Comparison of ENCODE assay signal across 12 mouse cellular contexts in genomic region chr9:61902445-61902844, GRCm38 (mm10). TPM values are rescaled to one million over a fixed set of nuclear protein-coding genes. Genes with fewer than 3 reads are reported as not detected.
A peak's percentile ranks its signal among the peaks of the same experiment; 100 is the strongest.
DNase-seq lines count a peak whose midpoint lies in the region; ATAC-seq and TF ChIP-seq lines count a peak whose summit lies in the region.
"Had no signal": no experiment of that assay in that cellular context is flagged by ENCODE, and none has a peak within 500 bp of the region (broad histone marks: within the 10 kb centered on the region; RNA-seq: fewer than 3 reads in every experiment).

No protein-coding gene starts in this region.

- no peaks in the 10 kb centered on the region for H3K9me3 ChIP-seq in hindbrain, embryonic 15.5 days
- no peaks in the 10 kb centered on the region for H3K9me3 ChIP-seq in midbrain, embryonic 15.5 days
- H3K9me3 ChIP-seq: heart, embryonic 13.5 days; intestine, embryonic 15.5 days; neural tube, embryonic 12.5 days had no signal

- 22% methylated on average over 9 of the region's 9 CpGs for WGBS in hindbrain, embryonic 15.5 days
- WGBS in midbrain, embryonic 15.5 days, result 37% methylated on average over 9 of the region's 9 CpGs

- peak; percentile 25 to 41 for DNase-seq in layer of hippocampus, adult 2 months (ENCODE audit: low spot score in 2 of 2)
- no peak for DNase-seq in layer of hippocampus, adult 9-10 months (ENCODE audit: low spot score)
- peak; percentile 75 for DNase-seq in brain, adult 2 months (ENCODE audit: low read depth, low spot score)
- no peak for DNase-seq in T-cell, adult 2 months (ENCODE audit: low spot score)
- no peak for DNase-seq in urinary bladder, postnatal 36 days (ENCODE audit: low spot score in 2 of 2)
- DNase-seq in heart, adult 18-20 months, result no peak

- H3K36me3 ChIP-seq in hindbrain, embryonic 15.5 days, result no peaks in the 10 kb centered on the region
- H3K36me3 ChIP-seq in midbrain, embryonic 15.5 days (replicated peaks), result no peaks in the 10 kb centered on the region
- H3K36me3 ChIP-seq: heart, embryonic 13.5 days; intestine, embryonic 15.5 days; neural tube, embryonic 12.5 days had no signal

- no peak for TF ChIP-seq CTCF in layer of hippocampus, adult 2 months (conservative IDR thresholded peaks at IDR 0.05)

- H3K4me3 ChIP-seq in layer of hippocampus, adult 2 months, result no peak overlapping the region
- no peak overlapping the region for H3K4me3 ChIP-seq in hindbrain, embryonic 15.5 days
- no peak overlapping the region for H3K4me3 ChIP-seq in midbrain, embryonic 15.5 days
- H3K4me3 ChIP-seq: heart, embryonic 13.5 days; intestine, embryonic 15.5 days; neural tube, embryonic 12.5 days had no signal

- no peak overlapping the region for H3K4me2 ChIP-seq in hindbrain, embryonic 15.5 days
- H3K4me2 ChIP-seq in midbrain, embryonic 15.5 days, result peak overlapping the region; percentile 2; the same call in 1 of the 2 replicates
- H3K4me2 ChIP-seq: heart, embryonic 13.5 days; intestine, embryonic 15.5 days; liver, embryonic 11.5 days; neural tube, embryonic 12.5 days had no signal

- ATAC-seq in hindbrain, embryonic 15.5 days (ENCODE audit: low FRiP score, low read depth), result peak; percentile 70
- ATAC-seq in midbrain, embryonic 15.5 days (replicated peaks), result peak; percentile 65
- ATAC-seq: intestine, embryonic 15.5 days had no signal

- H3K27ac ChIP-seq in layer of hippocampus, adult 2 months, result no peak overlapping the region
- H3K27ac ChIP-seq in hindbrain, embryonic 15.5 days (replicated peaks), result no peak overlapping the region
- peak overlapping the region; percentile 48; the same call in 1 of the 2 replicates for H3K27ac ChIP-seq in midbrain, embryonic 15.5 days
- H3K27ac ChIP-seq: heart, embryonic 13.5 days; intestine, embryonic 15.5 days; neural tube, embryonic 12.5 days had no signal

- peaks cover 14% of the 10 kb centered on the region for H3K27me3 ChIP-seq in hindbrain, embryonic 15.5 days
- H3K27me3 ChIP-seq in midbrain, embryonic 15.5 days (replicated peaks), result peaks cover 4% of the 10 kb centered on the region; the same call in 1 of the 2 replicates

- H3K9ac ChIP-seq in hindbrain, embryonic 15.5 days, result no peak overlapping the region
- peak overlapping the region; percentile 11; the same call in 1 of the 2 replicates for H3K9ac ChIP-seq in midbrain, embryonic 15.5 days
- H3K9ac ChIP-seq: heart, embryonic 13.5 days; intestine, embryonic 15.5 days; neural tube, embryonic 12.5 days had no signal

- peaks cover 18% of the 10 kb centered on the region for H3K4me1 ChIP-seq in hindbrain, embryonic 15.5 days (replicated peaks)
- peaks cover 13% of the 10 kb centered on the region for H3K4me1 ChIP-seq in midbrain, embryonic 15.5 days

RNA-seq across cellular contexts. Expression of gene Rplp1, which starts 11.9 kb away (rescaled TPM):
- 1,000 to 10,000 TPM; 1,620 to 1,656 TPM for total RNA-seq in layer of hippocampus, adult 2 months (2021)
- polyA plus RNA-seq in hindbrain, embryonic 15.5 days (2015; fragmentation: Nextera tagmentation; extraction: Ambion mirVana), result 942 and 984 TPM in 2 replicates
- polyA plus RNA-seq in midbrain, embryonic 15.5 days (2015; fragmentation: Nextera tagmentation; extraction: Ambion mirVana), result 856 and 860 TPM in 2 replicates
- total RNA-seq in heart, adult 18-20 months (2021), result 1,000 to 10,000 TPM; 1,497 to 1,660 TPM

RNA-seq across cellular contexts. Expression of gene Kif23, which starts 44.1 kb away (rescaled TPM):
- 1 to 10 TPM; 1.5 to 3.9 TPM for total RNA-seq in layer of hippocampus, adult 2 months (2021)
- 20.4 and 21.6 TPM in 2 replicates for polyA plus RNA-seq in hindbrain, embryonic 15.5 days (2015; fragmentation: Nextera tagmentation; extraction: Ambion mirVana)
- polyA plus RNA-seq in midbrain, embryonic 15.5 days (2015; fragmentation: Nextera tagmentation; extraction: Ambion mirVana), result 16.2 and 16.9 TPM in 2 replicates
- 1 to 10 TPM; 1.2 to 3.1 TPM for total RNA-seq in heart, adult 18-20 months (2021)

Comparison
In these comparisons a context has a peak if more than half of its experiments do, and no peak if none do; other contexts are left out.
1. DNase-seq: peak in layer of hippocampus, adult 2 months (2 of 2) and brain, adult 2 months (single experiment); none in layer of hippocampus, adult 9-10 months (single experiment), T-cell, adult 2 months (single experiment), urinary bladder, postnatal 36 days (0 of 2) and heart, adult 18-20 months (0 of 2).